Mouse (Mus musculus) lung, postnatal 0 days (tissue): ENCODE data around the gene Klf15. TPM values are rescaled to one million over a fixed set of nuclear protein-coding genes. Genes with fewer than 3 reads are reported as not detected.

Experiments
- ATAC-seq: fragments of 200-750 bp; cut with Nextera tagmentation; 2 replicates; pipeline ENCODE4 v1.8.0; 2017; ENCODE audit warnings: moderate library complexity
- DNase-seq: peaks from one replicate; pipeline ENCODE4 v3.0.0-alpha.2; 2016; ENCODE audit warnings: low spot score
- H3K27ac ChIP-seq: fragments of 300-500 bp; sonication (generic); 2 replicates; pipeline ENCODE4 v1.5.1; 2014; ENCODE audit warnings: antibody characterized with exemption, mild to moderate bottlenecking, low read length, mixed read lengths
- H3K27me3 ChIP-seq: fragments of 300-500 bp; sonication (generic); replicated peaks from 2 replicates; pipeline ENCODE4 v1.6.1; 2014; ENCODE audit warnings: low read length, mixed read lengths; ENCODE audit not compliant: insufficient read depth
- H3K36me3 ChIP-seq: fragments of 300-500 bp; sonication (generic); 2 replicates; pipeline ENCODE4 v1.6.1; 2014; ENCODE audit warnings: low read length, mixed read lengths; ENCODE audit not compliant: insufficient read depth
- H3K4me1 ChIP-seq: fragments of 300-500 bp; sonication (generic); 2 replicates; pipeline ENCODE4 v1.6.1; 2014; ENCODE audit warnings: antibody characterized with exemption, low read depth, low read length, mixed read lengths; ENCODE audit not compliant: insufficient read depth
- H3K4me2 ChIP-seq: fragments of 300-500 bp; sonication (generic); replicated peaks from 2 replicates; pipeline ENCODE4 v1.6.1; 2014; ENCODE audit warnings: low read depth, mild to moderate bottlenecking, low read length, moderate library complexity, mixed read lengths
- H3K4me3 ChIP-seq: fragments of 300-500 bp; sonication (generic); 2 replicates; pipeline ENCODE4 v1.5.1; 2014; ENCODE audit warnings: low read depth, low read length
- H3K9ac ChIP-seq: fragments of 300-500 bp; sonication (generic); replicated peaks from 2 replicates; pipeline ENCODE4 v1.6.1; 2014; ENCODE audit warnings: low read depth, mild to moderate bottlenecking
- H3K9me3 ChIP-seq: fragments of 300-500 bp; sonication (generic); 2 replicates; pipeline ENCODE4 v1.6.1; 2016; ENCODE audit warnings: low read length, mixed read lengths
- CTCF ChIP-seq: IDR thresholded peaks from 2 replicates; pipeline ENCODE4 v1.5.1; 2016; ENCODE audit warnings: antibody characterized with exemption, mild to moderate bottlenecking
- EP300 ChIP-seq: IDR thresholded peaks from 2 replicates; pipeline ENCODE4 v1.6.1; 2016; ENCODE audit warnings: antibody characterized with exemption, mild to moderate bottlenecking, control low read depth
- WGBS: fragments of 180-500 bp; shearing (Covaris S2); extraction: QIAGEN DNeasy Blood & Tissue Kit; methylation state at CpG from one replicate; pipeline ENCODE4 v1.1.7; 2014; 5-methylcytosine and 5-hydroxymethylcytosine counted together
- polyA plus RNA-seq: library from polyadenylated mRNA; unstranded; fragments of >200 nt; fragmentation: Nextera tagmentation; extraction: Ambion mirVana; gene quantifications from 2 replicates; pipeline ENCODE4 v1.2.1, GENCODE M21; 2015

Gene Klf15
- polyA plus RNA-seq, 1 experiment from 2014 or later = 41.4 TPM

GRCm38 (mm10) chr6:90450179-90450578 lies 12.2 kb upstream of the Klf15 start:
- Histone ChIP-seq H3K4me3 (no peak overlapping the region), H3K4me1 (peaks cover 6% of the 10 kb centered on the region; the same call in 1 of the 2 replicates), H3K9ac (no peak overlapping the region), H3K36me3 (no peaks in the 10 kb centered on the region), H3K9me3 (no peaks in the 10 kb centered on the region), H3K4me2 (no peak overlapping the region), H3K27ac (no peak overlapping the region; the same call in 1 of the 2 replicates), H3K27me3 (no peaks in the 10 kb centered on the region)
- TF ChIP-seq EP300 (no peak), CTCF (peak; percentile 96)
- peak; percentile 81 for ATAC-seq
- peak; percentile 92 for DNase-seq
- 18% methylated on average over 7 of the region's 7 CpGs for WGBS

DNA sequence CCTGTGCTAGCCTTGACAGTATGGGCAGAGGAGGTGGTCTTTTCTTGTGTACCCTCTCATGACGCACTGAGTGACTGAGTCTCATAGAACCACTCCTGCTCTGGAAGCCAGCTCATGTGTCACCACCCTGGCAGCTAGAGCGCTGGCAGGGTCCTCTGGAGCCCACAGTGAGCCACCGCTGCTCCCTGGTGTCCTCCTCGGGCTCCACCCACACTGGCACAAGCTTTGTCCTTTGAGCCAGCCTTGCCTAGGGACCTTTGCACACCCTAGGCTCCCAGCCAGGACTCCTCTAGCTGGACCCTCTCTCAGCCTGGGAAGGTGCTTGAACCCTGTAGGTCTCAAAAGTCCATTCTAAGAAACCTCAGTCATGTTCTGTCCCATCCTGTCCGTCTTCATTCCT lies 11.7 kb upstream of the Klf15 start:
- Histone ChIP-seq H3K36me3 (no peaks in the 10 kb centered on the region), H3K4me1 (peaks cover 6% of the 10 kb centered on the region; the same call in 1 of the 2 replicates), H3K27me3 (no peaks in the 10 kb centered on the region), H3K9me3 (no peaks in the 10 kb centered on the region), H3K27ac (peak overlapping the region; percentile 20), H3K9ac (no peak overlapping the region), H3K4me2 (no peak overlapping the region), H3K4me3 (no peak overlapping the region)
- WGBS = 36% methylated on average over 5 of the region's 5 CpGs
- peak; percentile 81 for ATAC-seq
- TF ChIP-seq EP300 = no peak
- no peak for TF ChIP-seq CTCF
- peak; percentile 62 for DNase-seq

GRCm38 (mm10) chr6:90451512-90451911 lies 10.9 kb upstream of the Klf15 start:
- no peak overlapping the region for H3K4me2 ChIP-seq
- no peaks in the 10 kb centered on the region for H3K9me3 ChIP-seq
- DNase-seq = no peak
- peaks cover 6% of the 10 kb centered on the region; the same call in 1 of the 2 replicates for H3K4me1 ChIP-seq
- no peak overlapping the region for H3K9ac ChIP-seq
- ATAC-seq = no peak
- no peak overlapping the region for H3K4me3 ChIP-seq
- no peak overlapping the region for H3K27ac ChIP-seq
- H3K36me3 ChIP-seq = no peaks in the 10 kb centered on the region
- WGBS = 89% methylated on average over 5 of the region's 5 CpGs
- H3K27me3 ChIP-seq = no peaks in the 10 kb centered on the region
- no peak for TF ChIP-seq CTCF
- no peak for TF ChIP-seq EP300

DNA sequence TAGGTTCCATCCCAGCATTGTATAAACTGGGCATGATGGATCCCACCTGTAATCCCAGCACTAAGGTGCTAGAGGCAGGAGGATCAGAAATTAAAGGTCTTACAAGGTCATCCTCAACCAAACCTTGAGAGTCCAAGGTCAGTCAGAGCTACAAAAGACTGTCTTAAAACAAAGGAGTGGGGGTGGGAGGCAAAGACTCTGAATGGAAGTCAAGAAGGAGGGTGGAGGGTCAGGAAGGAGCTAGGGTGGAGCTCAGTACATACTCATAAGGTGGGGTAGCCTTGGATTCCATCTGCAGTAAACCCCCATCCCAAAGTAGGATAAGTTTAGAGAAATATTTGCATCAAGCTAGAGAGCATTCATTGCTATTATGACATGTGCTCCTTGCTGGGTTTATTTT lies 9.8 kb upstream of the Klf15 start:
- Histone ChIP-seq H3K4me1 (peaks cover 6% of the 10 kb centered on the region; the same call in 1 of the 2 replicates), H3K27me3 (no peaks in the 10 kb centered on the region), H3K36me3 (no peaks in the 10 kb centered on the region), H3K4me3 (no peak overlapping the region), H3K27ac (no peak overlapping the region), H3K9ac (no peak overlapping the region), H3K9me3 (no peaks in the 10 kb centered on the region), H3K4me2 (no peak overlapping the region)
- DNase-seq (no peak), ATAC-seq (no peak)
- TF ChIP-seq CTCF (no peak), EP300 (no peak)

GRCm38 (mm10) chr6:90453751-90454150 lies 8.6 kb upstream of the Klf15 start:
- DNase-seq (no peak), ATAC-seq (no peak)
- Histone ChIP-seq H3K4me3 (no peak overlapping the region), H3K4me2 (no peak overlapping the region), H3K4me1 (peaks cover 6% of the 10 kb centered on the region; the same call in 1 of the 2 replicates), H3K9me3 (no peaks in the 10 kb centered on the region), H3K9ac (no peak overlapping the region), H3K27me3 (no peaks in the 10 kb centered on the region), H3K36me3 (no peaks in the 10 kb centered on the region), H3K27ac (no peak overlapping the region)
- 84% methylated on average over 5 of the region's 5 CpGs for WGBS
- TF ChIP-seq EP300 = no peak
- no peak for TF ChIP-seq CTCF

- no peaks in the 10 kb centered on the region for H3K9me3 ChIP-seq
- TF ChIP-seq EP300 (no peak), CTCF (no peak)
- H3K4me3 ChIP-seq = no peak overlapping the region
- no peak for DNase-seq
- no peak overlapping the region for H3K9ac ChIP-seq
- no peaks in the 10 kb centered on the region for H3K36me3 ChIP-seq
- no peak overlapping the region for H3K27ac ChIP-seq
- no peak overlapping the region for H3K4me2 ChIP-seq
- no peak for ATAC-seq
- no peaks in the 10 kb centered on the region for H3K27me3 ChIP-seq
- peaks cover 4% of the 10 kb centered on the region; the same call in 1 of the 2 replicates for H3K4me1 ChIP-seq
- WGBS = 68% methylated on average over 2 of the region's 2 CpGs
Observed at GRCm38 (mm10) chr6:90457421-90457820, 5.0 kb upstream of the Klf15 start.

- H3K27ac ChIP-seq = no peak overlapping the region
- no peak overlapping the region for H3K9ac ChIP-seq
- H3K36me3 ChIP-seq = no peaks in the 10 kb centered on the region
- ATAC-seq (no peak), DNase-seq (no peak)
- H3K4me2 ChIP-seq = no peak overlapping the region
- 56% methylated on average over 2 of the region's 2 CpGs for WGBS
- TF ChIP-seq CTCF (no peak), EP300 (no peak)
- no peaks in the 10 kb centered on the region for H3K9me3 ChIP-seq
- no peaks in the 10 kb centered on the region for H3K27me3 ChIP-seq
- peaks cover 24% of the 10 kb centered on the region; the same call in 1 of the 2 replicates for H3K4me1 ChIP-seq
- H3K4me3 ChIP-seq = no peak overlapping the region
Observed at GRCm38 (mm10) chr6:90461181-90461580, 1.2 kb upstream of the Klf15 start.
